Mouse (Mus musculus): ENCODE measurements around the gene Gm7534. TPM values are rescaled to one million over a fixed set of nuclear protein-coding genes. Genes with fewer than 3 reads are reported as not detected.
"Not testable (repeated sequence)": the region's sequence is repeated elsewhere in the genome, so short reads cannot be mapped to it uniquely, and the experiment has no call there.

Gene Gm7534
- polyA plus RNA-seq, 1 experiment from 2014 or later: not detected

DNA sequence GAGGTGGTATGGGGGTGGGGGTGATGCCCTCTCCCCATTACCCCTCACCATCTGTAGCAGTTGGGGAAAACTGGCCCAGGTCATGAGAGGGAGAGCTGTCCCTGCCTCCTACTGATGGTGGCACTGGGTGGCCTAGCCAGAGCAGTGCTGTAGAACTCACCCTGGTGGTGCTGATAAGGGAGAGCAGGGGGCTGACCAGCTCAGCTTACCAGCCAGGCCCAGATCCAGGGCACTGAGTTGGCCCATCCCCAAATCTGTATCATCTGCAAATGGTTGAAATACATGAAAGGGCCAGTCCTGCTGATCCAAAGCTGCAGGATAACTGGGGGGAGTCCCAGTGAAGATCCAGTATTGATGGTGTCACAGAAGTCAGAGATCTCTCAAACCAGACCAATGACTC, 21.0 kb downstream of the Gm7534 start:
- Histone ChIP-seq H3K36me3 (peaks cover 15% of the 10 kb centered on the region), H3K4me1 (peaks cover 18% of the 10 kb centered on the region), H3K4me3 (no peak overlapping the region), H3K27ac (no peak overlapping the region), H3K27me3 (ENCODE audit: low read depth, poor library complexity, severe bottlenecking) (no peaks in the 10 kb centered on the region), H3K9me3 (replicated peaks) (no peaks in the 10 kb centered on the region)
- no peak for DNase-seq (ENCODE audit: low spot score)

DNA sequence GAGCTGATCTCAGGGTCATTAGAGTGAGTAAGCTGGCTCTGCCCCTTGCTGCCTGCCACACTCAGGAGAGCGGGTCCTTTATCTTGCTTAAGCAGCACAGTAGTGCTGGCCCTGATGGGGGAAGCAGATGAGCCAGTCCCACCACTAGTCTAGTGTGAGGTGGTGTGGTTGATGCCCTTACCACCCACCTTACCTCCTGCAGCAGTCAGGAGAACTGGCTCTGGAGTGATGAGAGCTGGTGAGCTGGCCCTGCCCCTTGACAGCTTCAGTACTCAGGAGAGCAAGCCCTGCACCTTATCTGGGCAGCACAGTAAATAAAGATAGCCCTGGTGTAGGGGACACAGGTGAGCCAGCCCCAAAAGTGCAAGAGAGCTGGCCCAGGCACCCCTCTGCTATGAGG, 21.7 kb downstream of the Gm7534 start:
- no peak overlapping the region for H3K4me3 ChIP-seq
- H3K27me3 ChIP-seq (ENCODE audit: low read depth, poor library complexity, severe bottlenecking): no peaks in the 10 kb centered on the region
- no peaks in the 10 kb centered on the region for H3K9me3 ChIP-seq (replicated peaks)
- DNase-seq (ENCODE audit: low spot score): no peak
- WGBS: 85% methylated on average over 1 of the region's 1 CpGs
- H3K36me3 ChIP-seq: peaks cover 15% of the 10 kb centered on the region
- H3K4me1 ChIP-seq: peaks cover 16% of the 10 kb centered on the region
- peak overlapping the region; percentile 10; the same call in 1 of the 2 replicates for H3K27ac ChIP-seq

DNA sequence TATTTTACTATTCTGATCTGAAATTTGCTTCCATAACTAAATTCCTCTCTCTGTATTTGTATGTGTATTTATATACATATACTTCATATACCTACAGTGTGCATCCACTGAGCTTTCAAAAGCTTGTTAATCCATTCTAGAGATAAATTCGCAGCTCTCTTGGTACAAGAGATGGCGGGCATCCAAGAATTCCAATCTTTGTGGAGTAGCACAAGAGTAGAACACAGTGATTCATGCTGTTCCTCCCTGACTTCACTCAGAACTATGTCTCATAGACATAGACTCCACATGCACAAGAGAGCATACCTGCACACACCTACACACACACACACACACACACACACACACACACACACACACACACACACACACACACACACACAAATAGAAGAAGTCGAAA, 30.4 kb downstream of the Gm7534 start:
- no peak for DNase-seq (ENCODE audit: low spot score)
- Histone ChIP-seq H3K36me3 (peaks cover 34% of the 10 kb centered on the region), H3K27me3 (ENCODE audit: low read depth, poor library complexity, severe bottlenecking) (no peaks in the 10 kb centered on the region), H3K9me3 (replicated peaks) (no peaks in the 10 kb centered on the region), H3K4me3 (no peak overlapping the region), H3K27ac (no peak overlapping the region), H3K4me1 (no peaks in the 10 kb centered on the region)
- 89% methylated on average over 3 of the region's 3 CpGs for WGBS

DNA sequence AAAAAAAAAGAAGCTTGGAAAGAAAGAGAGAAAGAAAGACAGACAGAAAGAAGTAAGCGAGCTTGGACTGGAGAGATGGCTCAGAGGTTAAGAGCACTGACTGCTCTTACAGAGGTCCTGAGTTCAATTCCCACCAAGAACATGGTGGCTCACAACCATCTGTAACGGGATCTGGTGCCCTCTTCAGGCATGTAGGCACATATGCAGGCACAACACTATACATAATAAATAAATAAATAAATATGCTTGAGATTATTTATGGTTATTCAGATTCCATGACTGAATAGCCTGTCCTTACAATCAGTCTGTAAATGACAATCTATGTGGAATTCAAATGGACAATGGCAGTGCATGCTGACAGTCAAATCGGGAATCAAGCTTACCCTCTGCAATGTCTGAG, 35.9 kb downstream of the Gm7534 start:
- H3K36me3 ChIP-seq: peaks cover 50% of the 10 kb centered on the region
- H3K27me3 ChIP-seq (ENCODE audit: low read depth, poor library complexity, severe bottlenecking): no peaks in the 10 kb centered on the region
- no peak overlapping the region for H3K4me3 ChIP-seq
- H3K27ac ChIP-seq: no peak overlapping the region
- WGBS: 91% methylated on average over 3 of the region's 3 CpGs
- no peaks in the 10 kb centered on the region for H3K9me3 ChIP-seq (replicated peaks)
- H3K4me1 ChIP-seq: no peaks in the 10 kb centered on the region
- no peak for DNase-seq (ENCODE audit: low spot score)

DNA sequence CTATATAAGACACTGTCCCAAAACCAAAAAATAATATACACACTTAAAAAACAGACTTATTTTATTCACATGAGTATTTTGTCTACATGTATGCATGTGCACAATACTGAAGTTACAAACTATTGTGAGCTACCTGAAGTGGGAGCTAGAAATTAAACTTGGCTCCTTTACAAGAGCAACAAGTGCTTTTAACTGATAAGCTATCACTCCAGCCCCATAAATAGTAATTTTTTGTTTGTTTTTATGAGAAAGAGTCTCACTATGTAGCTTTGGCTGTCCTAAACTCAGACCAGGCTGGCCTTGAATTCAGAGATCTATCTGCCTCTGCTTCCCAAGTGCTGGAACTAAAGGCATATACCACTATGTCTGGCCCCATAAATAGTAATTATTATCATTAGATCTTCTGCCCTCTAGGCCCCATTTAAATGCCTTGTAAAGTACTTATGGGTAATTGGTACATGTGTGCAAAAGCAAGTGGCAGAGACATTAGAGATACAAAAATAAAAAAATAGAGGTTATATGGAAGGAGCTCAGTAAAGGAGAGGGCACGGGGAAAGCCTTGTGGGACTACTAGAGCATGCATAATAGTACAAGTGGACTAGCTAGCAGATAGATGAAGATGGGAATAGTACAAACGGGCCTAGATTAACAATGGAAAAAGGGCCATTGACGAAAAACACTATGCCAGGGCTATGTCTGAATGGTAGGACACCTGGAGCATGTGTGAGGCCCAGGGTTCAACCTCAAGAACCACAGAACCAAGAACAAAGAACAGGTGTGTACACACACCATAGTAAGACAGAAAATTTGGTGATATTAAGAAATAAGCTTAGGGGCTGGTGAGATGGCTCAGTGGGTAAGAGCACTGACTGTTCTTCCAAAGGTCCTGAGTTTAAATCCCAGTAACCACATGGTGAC, 37.0 kb downstream of the Gm7534 start:
- no peak for DNase-seq (ENCODE audit: low spot score)
- no peaks in the 10 kb centered on the region for H3K9me3 ChIP-seq (replicated peaks)
- no peaks in the 10 kb centered on the region for H3K27me3 ChIP-seq (ENCODE audit: low read depth, poor library complexity, severe bottlenecking)
- no peaks in the 10 kb centered on the region for H3K4me1 ChIP-seq
- H3K27ac ChIP-seq: no peak overlapping the region
- 95% methylated on average over 3 of the region's 3 CpGs for WGBS
- H3K36me3 ChIP-seq: peaks cover 41% of the 10 kb centered on the region
- H3K4me3 ChIP-seq: no peak overlapping the region

DNA sequence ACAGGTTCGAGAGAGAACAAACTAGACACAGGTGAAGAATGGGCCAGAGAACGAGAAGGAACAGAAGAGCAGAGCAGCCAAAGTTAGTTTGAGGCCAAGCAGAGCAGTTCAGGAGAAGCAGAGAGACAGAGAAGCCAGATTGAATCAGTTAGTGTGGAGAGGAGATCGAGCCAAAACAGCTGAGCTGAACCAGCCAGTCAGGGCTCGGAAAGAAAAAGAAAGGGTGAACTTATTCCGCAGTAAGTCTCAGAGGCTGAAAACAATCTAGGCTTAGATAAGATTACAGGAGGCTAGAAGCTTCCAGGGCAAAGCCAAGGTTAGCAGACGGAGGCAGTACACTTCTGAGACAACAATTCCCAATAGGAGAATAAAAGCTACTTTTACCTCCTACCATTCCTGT, 37.8 kb downstream of the Gm7534 start:
- no peaks in the 10 kb centered on the region for H3K4me1 ChIP-seq
- no peaks in the 10 kb centered on the region for H3K9me3 ChIP-seq (replicated peaks)
- 85% methylated on average over 6 of the region's 6 CpGs for WGBS
- H3K27ac ChIP-seq: no peak overlapping the region
- H3K27me3 ChIP-seq (ENCODE audit: low read depth, poor library complexity, severe bottlenecking): no peaks in the 10 kb centered on the region
- peaks cover 37% of the 10 kb centered on the region for H3K36me3 ChIP-seq
- no peak overlapping the region for H3K4me3 ChIP-seq
- DNase-seq (ENCODE audit: low spot score): no peak

DNA sequence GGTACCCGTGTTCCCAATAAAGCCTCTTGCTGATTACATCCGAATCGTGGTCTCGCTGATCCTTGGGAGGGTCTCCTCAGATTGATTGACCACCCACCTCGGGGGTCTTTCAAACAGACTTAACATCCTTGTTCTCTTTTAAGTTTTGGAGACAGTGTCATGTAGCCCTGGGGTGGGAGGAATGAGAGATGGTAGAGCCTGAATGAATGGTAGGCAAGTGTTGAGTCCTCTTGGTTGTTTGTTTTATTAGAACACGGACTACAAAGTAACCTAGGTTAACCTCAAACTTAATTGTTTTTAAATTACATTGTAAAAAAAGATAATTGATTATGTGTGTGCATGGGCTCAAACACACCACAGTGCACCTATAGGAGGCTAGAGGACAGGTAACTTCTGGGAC, 38.2 kb downstream of the Gm7534 start:
- Histone ChIP-seq H3K9me3 (replicated peaks) (no peaks in the 10 kb centered on the region), H3K27ac (no peak overlapping the region)
- 94% methylated on average over 6 of the region's 6 CpGs for WGBS

DNA sequence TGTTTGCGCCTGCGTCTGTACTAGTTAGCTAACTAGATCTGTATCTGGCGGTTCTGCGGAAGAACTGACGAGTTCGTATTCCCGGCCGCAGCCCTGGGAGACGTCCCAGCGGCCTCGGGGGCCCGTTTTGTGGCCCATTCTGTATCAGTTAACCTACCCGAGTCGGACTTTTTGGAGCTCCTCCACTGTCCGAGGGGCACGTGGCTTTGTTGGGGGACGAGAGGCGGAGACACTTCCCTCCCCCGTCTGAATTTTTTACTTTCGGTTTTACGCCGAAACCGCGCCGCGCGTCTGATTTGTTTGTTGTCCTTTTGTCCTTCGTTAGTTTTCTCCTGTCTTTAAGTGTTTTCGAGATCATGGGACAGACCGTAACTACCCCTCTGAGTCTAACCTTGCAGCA, 42.7 kb downstream of the Gm7534 start:
- peaks cover 18% of the 10 kb centered on the region for H3K36me3 ChIP-seq
- not testable (repeated sequence) for H3K27me3 ChIP-seq (ENCODE audit: low read depth, poor library complexity, severe bottlenecking); H3K4me1 ChIP-seq; H3K9me3 ChIP-seq (replicated peaks); H3K27ac ChIP-seq
- peak; percentile 59 for DNase-seq (ENCODE audit: low spot score)
- peak overlapping the region; percentile 52 for H3K4me3 ChIP-seq
- WGBS: 7% methylated on average over 30 of the region's 30 CpGs

More for the DNA sequence above, 38.2 kb downstream of the Gm7534 start:
- DNase-seq (ENCODE audit: low spot score): no peak
- no peak overlapping the region for H3K4me3 ChIP-seq
- H3K4me1 ChIP-seq: no peaks in the 10 kb centered on the region
- H3K27me3 ChIP-seq (ENCODE audit: low read depth, poor library complexity, severe bottlenecking): no peaks in the 10 kb centered on the region
- H3K36me3 ChIP-seq: peaks cover 37% of the 10 kb centered on the region

DNA sequence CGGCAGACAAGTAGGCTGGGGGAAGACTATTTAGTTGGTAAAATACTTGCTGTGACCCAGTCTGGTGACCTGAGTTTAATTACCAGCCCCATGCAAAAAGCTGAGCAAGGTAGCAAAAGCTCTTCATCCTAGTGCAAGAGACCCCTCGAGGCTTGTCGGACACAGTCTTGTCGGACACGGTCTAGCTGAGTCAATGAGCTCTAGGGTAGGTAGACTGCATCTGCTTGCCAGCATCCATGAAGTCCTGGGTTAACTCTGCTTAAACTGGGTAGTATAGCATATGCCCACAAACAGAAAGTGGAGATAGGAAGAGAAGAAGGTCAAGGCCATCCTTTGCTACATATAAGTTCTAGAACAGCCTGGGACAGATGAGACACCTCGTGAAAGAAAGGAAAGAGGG, 44.0 kb downstream of the Gm7534 start:
- H3K4me1 ChIP-seq: peaks cover 5% of the 10 kb centered on the region
- peaks cover 23% of the 10 kb centered on the region for H3K36me3 ChIP-seq
- H3K9me3 ChIP-seq (replicated peaks): no peaks in the 10 kb centered on the region
- H3K27me3 ChIP-seq (ENCODE audit: low read depth, poor library complexity, severe bottlenecking): no peaks in the 10 kb centered on the region
- no peak overlapping the region for H3K4me3 ChIP-seq
- no peak for DNase-seq (ENCODE audit: low spot score)
- 85% methylated on average over 6 of the region's 6 CpGs for WGBS
- no peak overlapping the region for H3K27ac ChIP-seq

DNA sequence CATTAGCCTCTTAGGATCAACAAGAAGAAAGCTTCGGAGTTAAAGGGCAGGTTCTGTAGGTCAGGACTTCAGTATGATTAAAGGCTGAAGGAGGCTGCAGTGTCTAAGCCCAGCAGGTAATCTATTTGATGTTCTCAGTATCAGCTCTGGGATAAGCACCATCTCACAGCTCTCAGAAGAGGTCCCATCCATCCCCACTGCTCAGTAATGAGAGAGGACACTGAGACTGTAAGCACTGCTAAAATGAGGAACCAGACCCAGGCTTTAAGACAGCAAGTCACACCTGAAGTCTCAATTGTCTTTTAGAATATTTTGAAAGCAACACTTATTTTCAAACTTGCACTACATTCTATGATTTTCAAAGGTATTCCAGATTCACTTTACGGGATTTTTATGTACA, 45.2 kb downstream of the Gm7534 start:
- Histone ChIP-seq H3K36me3 (peaks cover 36% of the 10 kb centered on the region), H3K4me1 (peaks cover 5% of the 10 kb centered on the region), H3K4me3 (no peak overlapping the region), H3K27ac (no peak overlapping the region), H3K9me3 (replicated peaks) (no peaks in the 10 kb centered on the region), H3K27me3 (ENCODE audit: low read depth, poor library complexity, severe bottlenecking) (no peaks in the 10 kb centered on the region)
- 89% methylated on average over 2 of the region's 2 CpGs for WGBS
- no peak for DNase-seq (ENCODE audit: low spot score)

DNA sequence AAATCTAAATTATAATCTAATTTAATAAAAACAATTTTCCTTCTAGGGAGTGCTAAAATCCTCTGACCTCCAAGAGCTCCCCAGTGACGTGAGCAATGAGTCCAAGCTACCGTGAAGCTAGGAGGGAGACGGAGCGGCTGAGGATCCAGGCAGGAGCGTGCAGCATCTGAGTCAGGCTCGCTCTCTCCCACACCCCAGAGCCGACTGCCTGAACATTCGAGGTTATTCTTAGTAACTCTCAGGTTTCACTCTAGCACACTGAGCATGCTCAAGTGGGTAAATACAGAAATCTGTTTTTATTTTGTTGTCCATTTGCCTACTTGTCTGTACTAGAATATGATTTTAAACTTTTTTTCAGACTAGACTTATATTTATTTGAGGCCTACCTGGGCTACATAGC, 46.1 kb downstream of the Gm7534 start:
- DNase-seq (ENCODE audit: low spot score): no peak
- H3K27ac ChIP-seq: no peak overlapping the region

DNA sequence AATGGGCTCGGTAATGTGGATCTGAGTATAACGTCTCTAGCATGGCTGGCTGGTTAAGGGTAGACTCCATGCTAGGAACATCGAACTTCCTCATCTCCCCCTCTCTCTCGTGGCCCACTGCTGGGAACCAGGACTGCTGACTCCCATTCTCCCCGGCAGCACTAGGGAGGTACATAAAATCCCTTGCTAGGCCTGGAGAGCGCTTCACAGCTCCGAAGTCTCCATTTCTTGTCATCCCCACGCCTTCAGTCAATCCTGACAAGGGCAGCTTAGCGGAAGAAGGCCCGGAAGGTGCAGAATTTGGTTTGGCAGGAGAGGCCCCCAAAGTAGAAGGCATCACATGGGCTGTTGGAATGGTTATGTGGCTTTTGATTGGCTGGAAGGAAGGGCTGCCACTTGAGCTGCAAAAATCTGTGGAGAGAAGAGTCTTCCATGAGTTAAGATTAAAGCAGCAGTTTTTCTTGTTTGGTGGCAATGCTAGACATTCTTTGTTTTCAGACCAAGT, 46.8 kb downstream of the Gm7534 start:
- Histone ChIP-seq H3K27ac (no peak overlapping the region), H3K4me3 (no peak overlapping the region), H3K27me3 (ENCODE audit: low read depth, poor library complexity, severe bottlenecking) (no peaks in the 10 kb centered on the region), H3K9me3 (replicated peaks) (no peaks in the 10 kb centered on the region), H3K36me3 (peaks cover 50% of the 10 kb centered on the region), H3K4me1 (peaks cover 5% of the 10 kb centered on the region)
- no peak for DNase-seq (ENCODE audit: low spot score)
- 91% methylated on average over 10 of the region's 10 CpGs for WGBS

More for the DNA sequence above, 46.1 kb downstream of the Gm7534 start:
- Histone ChIP-seq H3K4me1 (peaks cover 5% of the 10 kb centered on the region), H3K9me3 (replicated peaks) (no peaks in the 10 kb centered on the region), H3K4me3 (no peak overlapping the region), H3K27me3 (ENCODE audit: low read depth, poor library complexity, severe bottlenecking) (no peaks in the 10 kb centered on the region), H3K36me3 (peaks cover 42% of the 10 kb centered on the region)
- WGBS: 76% methylated on average over 8 of the region's 8 CpGs

DNA sequence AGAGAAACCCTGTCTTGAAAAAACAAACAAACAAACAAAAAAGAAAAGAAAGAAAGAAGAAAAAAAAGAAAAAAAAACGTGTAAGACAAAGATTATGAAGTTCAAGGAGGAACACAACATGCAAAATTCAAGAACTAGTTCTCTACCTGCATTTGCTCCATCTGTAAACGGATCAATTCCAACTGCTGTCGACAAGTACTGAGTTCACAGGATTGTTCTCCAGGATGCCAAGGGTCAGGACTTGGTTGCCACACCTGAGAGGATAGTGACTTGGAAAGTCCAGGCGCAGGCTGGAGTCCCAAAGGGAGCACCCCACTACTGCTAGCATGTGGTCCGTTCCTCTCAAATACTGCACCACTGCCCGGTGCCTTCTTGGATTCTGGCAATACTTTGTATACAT, 47.3 kb downstream of the Gm7534 start:
- no peaks in the 10 kb centered on the region for H3K9me3 ChIP-seq (replicated peaks)
- peaks cover 5% of the 10 kb centered on the region for H3K4me1 ChIP-seq
- H3K4me3 ChIP-seq: no peak overlapping the region
- no peak overlapping the region for H3K27ac ChIP-seq
- peaks cover 54% of the 10 kb centered on the region for H3K36me3 ChIP-seq
- H3K27me3 ChIP-seq (ENCODE audit: low read depth, poor library complexity, severe bottlenecking): no peaks in the 10 kb centered on the region
- DNase-seq (ENCODE audit: low spot score): no peak
- 90% methylated on average over 6 of the region's 6 CpGs for WGBS

Measured in limb, embryonic 10.5 days (tissue).